Mouse (Mus musculus) ES-Bruce4 (cell line): ENCODE data around the gene Tab1. TPM values are rescaled to one million over a fixed set of nuclear protein-coding genes. Genes with fewer than 3 reads are reported as not detected.
A peak's percentile ranks its signal among the peaks of the same experiment; 100 is the strongest.

Source experiments
- H3K27ac ChIP-seq: 2 replicates; pipeline ENCODE4 v1.5.1; 2012; ENCODE audit warnings: low read length, inconsistent platforms; ENCODE audit not compliant: insufficient read depth
- H3K27me3 ChIP-seq: 2 replicates; pipeline ENCODE4 v1.6.1; 2012; ENCODE audit warnings: mild to moderate bottlenecking, low read length, inconsistent platforms; ENCODE audit not compliant: control insufficient read depth, poor library complexity, insufficient read depth, severe bottlenecking
- H3K36me3 ChIP-seq: 2 replicates; pipeline ENCODE4 v1.6.1; 2012; ENCODE audit warnings: inconsistent platforms, mild to moderate bottlenecking, low read length, moderate library complexity; ENCODE audit not compliant: control insufficient read depth, poor library complexity, insufficient read depth, severe bottlenecking
- H3K4me1 ChIP-seq: one replicate; pipeline ENCODE4 v1.8.1; 2011; ENCODE audit warnings: low read length; ENCODE audit not compliant: control insufficient read depth, insufficient read depth
- H3K4me3 ChIP-seq: 2 replicates; pipeline ENCODE4 v1.5.1; 2011; ENCODE audit warnings: low read depth, mild to moderate bottlenecking, low read length
- H3K9ac ChIP-seq: 2 replicates; pipeline ENCODE4 v1.6.1; 2012; ENCODE audit warnings: low read depth, mild to moderate bottlenecking, inconsistent platforms; ENCODE audit not compliant: poor library complexity, severe bottlenecking
- H3K9me3 ChIP-seq: replicated peaks from 2 replicates; pipeline ENCODE4 v1.6.1; 2012; ENCODE audit warnings: mild to moderate bottlenecking, low read length, inconsistent platforms; ENCODE audit not compliant: control insufficient read depth, poor library complexity, insufficient read depth, severe bottlenecking
- CTCF ChIP-seq: IDR thresholded peaks from one replicate; pipeline ENCODE4 v1.8.1; 2011; ENCODE audit warnings: low read depth, low read length
- EP300 ChIP-seq: IDR thresholded peaks from 2 replicates; pipeline ENCODE4 v1.6.1; 2011; ENCODE audit warnings: low read depth, low read length; ENCODE audit not compliant: insufficient read depth
- POLR2A ChIP-seq: IDR thresholded peaks from one replicate; pipeline ENCODE4 v1.8.1; 2011; ENCODE audit warnings: low read length; ENCODE audit not compliant: insufficient read depth
- polyA plus RNA-seq: library from polyadenylated mRNA; stranded (reverse); fragments of >200 nt; gene quantifications from 2 replicates; pipeline ENCODE4 v1.2.4, GENCODE M21; 2011; ENCODE audit warnings: low read depth; ENCODE audit not compliant: missing spikeins, insufficient read depth, insufficient read length

Gene Tab1
- polyA plus RNA-seq, 1 experiment: 15.6 TPM

DNA sequence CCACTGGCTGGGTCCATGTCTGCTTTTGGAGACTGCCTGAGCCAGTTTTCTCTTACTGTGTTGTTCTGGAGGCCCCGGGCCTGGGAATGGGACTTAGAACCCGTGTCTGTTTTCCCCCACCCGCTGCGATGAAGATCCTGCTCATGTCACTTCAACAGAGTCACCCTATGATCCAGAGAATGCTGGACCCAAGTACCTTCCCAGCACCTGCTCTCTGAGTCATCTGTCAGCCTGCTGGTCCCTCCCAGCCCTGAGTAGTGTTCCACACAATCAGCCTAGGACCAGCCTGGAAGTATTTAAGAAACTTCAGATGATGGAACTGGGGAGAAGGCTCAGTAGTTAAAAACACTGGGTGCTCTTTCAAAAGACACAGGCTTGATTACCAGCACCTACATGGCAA lies 30.8 kb downstream of the Tab1 start:
- H3K4me1 ChIP-seq: peaks cover 2% of the 10 kb centered on the region
- H3K27ac ChIP-seq: no peak overlapping the region
- H3K9ac ChIP-seq: no peak overlapping the region
- no peak for TF ChIP-seq EP300
- no peak for TF ChIP-seq POLR2A
- no peak for TF ChIP-seq CTCF
- H3K27me3 ChIP-seq: no peaks in the 10 kb centered on the region
- H3K9me3 ChIP-seq: no peaks in the 10 kb centered on the region
- no peak overlapping the region for H3K4me3 ChIP-seq
- H3K36me3 ChIP-seq: no peaks in the 10 kb centered on the region; the same call in 1 of the 2 replicates

DNA sequence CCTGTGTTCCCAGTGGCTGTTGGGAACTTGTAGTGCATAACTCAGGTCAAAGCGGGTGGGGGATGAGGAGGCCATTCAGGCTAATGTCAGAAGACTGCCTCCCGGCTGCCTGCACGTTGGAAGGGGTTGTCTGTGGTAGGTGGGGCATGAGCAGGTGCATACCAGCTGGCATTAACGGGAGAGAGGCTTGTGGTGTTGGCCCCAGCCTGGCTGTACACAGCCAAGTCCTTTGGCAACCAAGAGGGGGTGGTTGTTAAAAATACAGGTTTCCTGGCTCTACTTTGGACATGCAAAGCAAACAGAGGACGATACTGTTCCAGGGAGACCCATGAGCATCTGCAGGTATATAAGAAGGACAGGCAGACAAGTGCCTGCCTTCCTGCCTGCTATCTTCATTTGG lies 32.5 kb downstream of the Tab1 start:
- Histone ChIP-seq H3K27ac (no peak overlapping the region), H3K27me3 (no peaks in the 10 kb centered on the region), H3K36me3 (no peaks in the 10 kb centered on the region; the same call in 1 of the 2 replicates), H3K4me1 (peaks cover 7% of the 10 kb centered on the region), H3K4me3 (no peak overlapping the region), H3K9me3 (no peaks in the 10 kb centered on the region), H3K9ac (no peak overlapping the region)
- no peak for TF ChIP-seq POLR2A
- TF ChIP-seq CTCF: no peak
- no peak for TF ChIP-seq EP300

DNA sequence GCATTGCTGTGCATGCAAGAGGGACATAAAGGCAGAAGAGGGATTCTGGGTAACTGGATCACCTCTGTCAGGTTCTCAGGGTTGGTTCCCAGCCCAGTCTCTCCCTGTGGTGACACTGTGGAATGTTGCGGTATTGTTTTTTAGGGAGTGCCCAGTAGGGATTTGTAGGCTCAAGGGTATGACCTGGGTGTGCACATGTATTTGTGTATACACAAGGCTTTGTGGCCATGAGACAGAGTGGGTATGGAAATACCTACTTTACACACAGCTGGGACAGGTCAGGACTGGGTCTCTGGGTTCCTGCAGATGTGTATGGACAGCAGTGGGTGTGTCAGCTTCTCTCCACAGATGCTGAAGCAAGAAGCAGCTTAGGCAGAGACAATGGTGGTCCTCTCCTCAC lies 36.6 kb downstream of the Tab1 start:
- Histone ChIP-seq H3K4me3 (no peak overlapping the region), H3K27ac (peak overlapping the region; percentile 2; the same call in 1 of the 2 replicates), H3K27me3 (no peaks in the 10 kb centered on the region)

GRCm38 (mm10) chr15:80170357-80170756 lies 37.4 kb downstream of the Tab1 start:
- Histone ChIP-seq H3K9ac (no peak overlapping the region), H3K4me1 (peaks cover 9% of the 10 kb centered on the region), H3K9me3 (no peaks in the 10 kb centered on the region), H3K27me3 (no peaks in the 10 kb centered on the region), H3K27ac (peak overlapping the region; percentile 2; the same call in 1 of the 2 replicates), H3K36me3 (no peaks in the 10 kb centered on the region), H3K4me3 (no peak overlapping the region)
- TF ChIP-seq EP300 (no peak), CTCF (no peak), POLR2A (no peak)

More for the DNA sequence above, 36.6 kb downstream of the Tab1 start:
- Histone ChIP-seq H3K4me1 (peaks cover 9% of the 10 kb centered on the region), H3K36me3 (no peaks in the 10 kb centered on the region), H3K9me3 (no peaks in the 10 kb centered on the region), H3K9ac (no peak overlapping the region)
- peak; percentile 54; the same call in 1 of the 2 replicates for TF ChIP-seq EP300
- no peak for TF ChIP-seq CTCF

- TF ChIP-seq POLR2A (no peak), EP300 (no peak), CTCF (no peak)
- H3K4me3 ChIP-seq: peak overlapping the region; percentile 53
Measured at GRCm38 (mm10) chr15:80171286-80171685, 38.4 kb downstream of the Tab1 start.

DNA sequence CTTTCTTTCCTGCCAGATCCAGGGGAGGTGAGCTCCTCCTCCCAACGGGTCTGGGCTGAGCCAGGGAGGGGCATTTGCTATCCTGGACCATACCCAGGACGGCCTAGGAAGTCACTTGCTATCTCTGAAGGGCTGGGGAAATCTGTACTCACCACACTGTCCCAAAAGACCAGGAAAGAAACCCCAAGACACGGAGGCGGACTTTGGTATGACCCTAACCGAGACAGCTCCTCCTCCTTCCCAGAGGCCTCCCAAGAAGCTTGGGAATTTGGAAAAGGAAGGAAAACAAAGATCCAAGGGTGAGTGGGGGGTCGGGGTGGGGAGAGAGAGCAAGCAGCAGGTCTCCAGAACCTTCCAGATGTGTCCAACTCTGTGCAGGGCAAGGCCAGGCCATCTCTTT lies 38.9 kb downstream of the Tab1 start:
- H3K27ac ChIP-seq: peak overlapping the region; percentile 79
- H3K4me3 ChIP-seq: peak overlapping the region; percentile 53
- peak overlapping the region; percentile 14; the same call in 1 of the 2 replicates for H3K9ac ChIP-seq
- no peaks in the 10 kb centered on the region for H3K27me3 ChIP-seq
- no peaks in the 10 kb centered on the region for H3K36me3 ChIP-seq
- peaks cover 9% of the 10 kb centered on the region for H3K4me1 ChIP-seq
- no peaks in the 10 kb centered on the region for H3K9me3 ChIP-seq
- no peak for TF ChIP-seq CTCF
- no peak for TF ChIP-seq EP300
- TF ChIP-seq POLR2A: no peak

More at GRCm38 (mm10) chr15:80171286-80171685, 38.4 kb downstream of the Tab1 start:
- peaks cover 9% of the 10 kb centered on the region for H3K4me1 ChIP-seq
- H3K27me3 ChIP-seq: no peaks in the 10 kb centered on the region
- H3K27ac ChIP-seq: peak overlapping the region; percentile 79
- peak overlapping the region; percentile 14; the same call in 1 of the 2 replicates for H3K9ac ChIP-seq
- H3K36me3 ChIP-seq: no peaks in the 10 kb centered on the region
- H3K9me3 ChIP-seq: no peaks in the 10 kb centered on the region
